Mouse (Mus musculus) cerebellum, adult 11 months (tissue): ENCODE data around the gene Robo2.
"Not testable (repeated sequence)": the region's sequence is repeated elsewhere in the genome, so short reads cannot be mapped to it uniquely, and the experiment has no call there.

Experiments used
- DNase-seq: peaks from one replicate; pipeline ENCODE4 v3.0.0; 2022

Robo2 gene

DNA sequence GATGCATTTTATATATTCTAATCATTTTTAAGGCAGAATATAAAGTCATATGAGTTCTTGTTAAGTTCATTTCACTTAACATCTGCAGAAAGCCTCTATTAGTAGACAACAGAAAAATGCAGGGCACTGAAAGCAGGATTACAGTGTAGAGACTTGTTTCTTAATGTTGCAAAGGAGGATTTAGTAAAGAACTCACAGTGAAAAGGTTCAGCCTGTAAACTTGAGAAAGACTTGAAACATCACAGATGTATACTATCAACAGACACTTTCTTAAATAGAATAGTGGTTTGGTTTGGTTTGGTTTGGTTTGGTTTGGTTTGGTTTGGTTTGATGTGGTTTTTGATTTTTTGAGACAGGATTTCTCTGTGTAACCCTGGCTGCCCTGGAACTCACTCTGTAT, 349.7 kb downstream of the Robo2 start:
- no peak for DNase-seq

DNA sequence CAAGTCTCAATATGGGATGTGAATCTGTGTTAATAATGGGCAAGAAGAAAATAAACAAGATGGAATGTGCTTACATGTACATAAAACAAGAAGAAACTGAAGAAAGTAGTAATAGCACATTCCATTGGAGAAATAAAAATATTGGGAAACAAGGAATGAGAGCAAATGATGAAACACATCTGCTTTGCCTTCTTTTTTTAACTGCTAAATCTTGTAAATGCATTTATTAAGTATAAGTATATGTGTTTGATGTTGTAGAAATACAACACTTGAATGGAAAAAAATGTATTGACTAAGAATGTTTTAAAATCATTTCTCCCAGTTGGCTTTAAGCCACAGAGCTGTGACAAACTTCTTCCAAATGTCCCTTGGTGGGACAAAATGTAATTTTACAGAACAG, 350.1 kb downstream of the Robo2 start:
- DNase-seq: no peak

DNA sequence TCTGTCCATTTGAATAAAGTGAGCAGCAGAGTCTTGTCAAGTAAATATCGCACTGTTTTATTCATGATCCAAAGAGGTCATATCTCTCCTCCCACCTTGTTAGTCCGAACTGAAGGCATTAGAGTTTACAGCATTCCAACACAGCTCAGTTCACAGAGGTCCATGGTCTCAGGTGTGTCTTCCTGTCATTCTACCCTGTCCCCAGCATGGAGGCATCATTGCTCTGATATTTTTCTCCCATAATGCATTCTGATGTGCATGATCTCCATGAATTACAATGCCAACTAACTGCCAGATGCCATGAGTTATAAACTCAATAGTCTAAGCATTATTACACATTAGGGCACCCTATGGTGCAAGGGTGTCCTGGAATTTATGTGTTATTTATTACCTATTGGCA, 354.7 kb downstream of the Robo2 start:
- no peak for DNase-seq

DNA sequence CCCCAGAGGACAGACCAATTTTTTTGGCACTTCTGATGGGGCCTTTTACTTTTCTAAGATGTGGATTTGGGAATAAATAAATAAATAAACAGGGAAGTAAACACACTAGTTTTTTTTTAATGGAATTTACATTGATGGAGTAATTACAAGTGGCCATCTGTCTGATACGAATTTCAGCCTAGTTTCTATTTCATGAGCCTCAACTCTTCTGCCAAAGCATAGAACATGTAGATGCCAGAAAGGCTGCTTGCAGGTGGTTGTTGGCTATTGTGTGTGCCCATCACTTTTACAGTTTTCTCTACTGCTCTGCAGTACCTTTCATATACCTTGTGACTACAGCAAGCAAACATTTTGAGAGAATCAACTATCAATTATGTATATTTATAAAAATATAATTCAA, 355.4 kb downstream of the Robo2 start:
- DNase-seq: no peak

DNA sequence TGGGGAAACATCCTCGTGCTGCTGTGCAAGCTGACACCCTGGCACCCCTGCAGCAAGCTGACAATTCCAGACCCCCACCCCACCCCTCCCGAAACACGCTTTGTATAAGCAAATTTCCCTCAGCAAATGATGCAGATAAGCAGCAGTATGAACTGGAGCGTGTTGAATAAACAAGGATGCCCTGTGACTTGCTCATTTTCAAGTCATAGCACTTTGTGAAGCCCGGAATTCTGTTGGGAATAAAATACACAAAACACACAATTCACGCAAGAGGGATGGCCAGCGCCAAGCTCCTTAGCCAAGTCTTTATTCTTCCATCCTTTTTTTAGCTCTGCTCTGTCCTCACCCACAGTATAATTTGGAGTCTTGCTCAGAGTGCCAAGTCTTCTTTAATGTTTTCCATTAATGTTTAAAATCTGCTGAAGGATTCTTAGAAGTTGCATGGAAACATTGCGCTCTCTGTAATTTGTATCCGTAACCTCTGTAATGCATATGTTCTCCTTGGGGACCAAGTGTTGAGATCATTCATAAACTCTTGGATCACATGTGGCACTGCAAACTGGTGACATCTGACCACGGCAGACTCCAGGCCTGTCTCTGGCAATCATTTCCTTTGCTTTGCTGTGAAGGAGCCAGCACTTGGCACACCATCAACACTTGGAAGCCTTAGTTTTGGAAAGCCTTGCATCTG, 356.4 kb downstream of the Robo2 start:
- peak; percentile 7 for DNase-seq

DNA sequence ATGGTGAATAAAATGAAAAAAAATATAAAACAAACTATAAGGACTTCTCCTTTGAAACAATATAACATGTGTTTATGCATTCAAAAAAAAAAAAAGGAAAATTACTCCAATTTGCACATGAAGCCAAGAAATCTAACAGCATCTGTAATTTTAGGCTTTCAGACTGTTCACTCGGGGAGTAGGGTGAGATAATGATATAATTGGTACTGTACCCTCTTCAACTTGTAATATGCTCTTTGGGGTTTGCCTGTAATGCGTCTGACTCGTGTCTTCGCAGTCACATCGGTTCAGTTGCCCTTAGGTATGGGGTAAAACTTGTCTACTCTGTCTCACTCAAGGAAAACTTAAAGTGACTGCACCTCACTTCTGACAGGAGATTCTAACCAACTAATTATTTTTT, 362.2 kb downstream of the Robo2 start:
- DNase-seq: no peak

DNA sequence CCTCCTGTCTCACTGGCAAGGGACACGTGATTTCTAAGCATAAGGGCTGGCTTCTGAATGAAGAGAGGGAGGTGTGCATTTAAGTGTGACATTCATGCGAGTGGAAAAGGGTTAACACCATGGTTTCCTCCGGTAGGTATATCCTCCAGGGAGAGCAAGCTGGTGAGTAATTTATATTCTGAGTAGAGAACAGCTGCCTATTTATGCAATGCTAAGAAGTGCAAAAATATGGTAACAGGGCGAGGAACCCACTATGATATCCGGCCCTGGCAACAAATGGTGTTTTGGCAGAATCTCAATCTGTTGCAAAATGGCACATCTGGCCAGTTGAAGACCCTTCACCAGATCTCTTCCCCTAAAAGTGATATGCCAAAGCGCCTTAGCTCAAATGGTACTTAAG, 362.6 kb downstream of the Robo2 start:
- no peak for DNase-seq

DNA sequence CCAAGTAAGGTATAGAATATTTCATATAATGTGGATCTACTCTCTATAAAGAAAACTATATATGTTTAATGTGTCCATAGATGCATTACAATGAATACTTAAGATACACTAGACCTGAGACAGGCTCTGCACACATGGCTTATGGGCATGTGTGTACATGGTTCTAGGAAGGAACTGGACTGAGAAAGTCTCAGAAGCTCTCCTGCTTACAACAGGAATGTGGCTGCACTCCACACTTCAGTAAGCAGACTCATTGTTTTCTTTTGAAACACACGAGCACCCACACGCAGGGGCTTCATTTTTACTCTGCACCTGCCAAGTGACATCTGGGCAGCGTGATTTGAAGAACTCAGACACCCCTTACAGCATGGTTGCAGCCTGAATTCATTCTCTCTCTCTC, 364.4 kb downstream of the Robo2 start:
- no peak for DNase-seq

DNA sequence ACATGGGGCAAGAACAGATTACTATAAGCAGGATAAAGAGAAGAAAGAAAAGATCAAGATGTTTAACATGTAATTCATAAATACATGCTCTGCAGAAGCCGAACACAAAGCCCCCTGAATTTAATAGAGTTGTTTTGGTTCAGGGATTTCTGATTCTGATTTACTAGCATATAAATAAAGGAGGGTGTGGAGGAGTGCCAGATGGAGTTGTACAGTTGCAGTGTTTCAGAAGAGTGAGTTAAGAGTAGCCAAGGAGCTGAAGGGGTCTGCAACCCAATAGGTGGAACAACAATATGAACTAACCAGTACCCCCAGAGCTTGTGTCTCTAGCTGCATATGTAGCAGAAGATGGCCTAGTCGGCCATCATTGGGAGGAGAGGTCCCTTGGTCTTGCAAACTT, 370.8 kb downstream of the Robo2 start:
- DNase-seq: not testable (repeated sequence)

DNA sequence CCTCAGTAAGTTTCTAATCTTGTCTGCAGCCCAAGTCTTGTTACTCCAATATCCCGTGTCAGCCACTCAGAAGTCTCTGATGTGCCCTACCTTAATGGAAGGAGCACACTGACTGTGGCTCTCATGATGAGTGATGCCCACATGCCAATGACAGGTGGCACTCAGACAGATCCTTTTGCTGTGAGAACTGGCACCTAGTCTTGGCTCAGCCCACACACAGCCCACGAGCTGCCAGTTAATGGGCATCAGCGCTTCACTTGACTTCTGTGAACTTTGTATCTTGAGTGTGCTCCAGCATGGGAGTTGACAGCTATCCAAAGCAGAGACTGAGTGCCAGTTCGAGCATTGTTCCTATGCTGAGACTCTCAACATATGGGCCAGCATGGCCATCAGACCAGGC, 383.8 kb downstream of the Robo2 start:
- no peak for DNase-seq

DNA sequence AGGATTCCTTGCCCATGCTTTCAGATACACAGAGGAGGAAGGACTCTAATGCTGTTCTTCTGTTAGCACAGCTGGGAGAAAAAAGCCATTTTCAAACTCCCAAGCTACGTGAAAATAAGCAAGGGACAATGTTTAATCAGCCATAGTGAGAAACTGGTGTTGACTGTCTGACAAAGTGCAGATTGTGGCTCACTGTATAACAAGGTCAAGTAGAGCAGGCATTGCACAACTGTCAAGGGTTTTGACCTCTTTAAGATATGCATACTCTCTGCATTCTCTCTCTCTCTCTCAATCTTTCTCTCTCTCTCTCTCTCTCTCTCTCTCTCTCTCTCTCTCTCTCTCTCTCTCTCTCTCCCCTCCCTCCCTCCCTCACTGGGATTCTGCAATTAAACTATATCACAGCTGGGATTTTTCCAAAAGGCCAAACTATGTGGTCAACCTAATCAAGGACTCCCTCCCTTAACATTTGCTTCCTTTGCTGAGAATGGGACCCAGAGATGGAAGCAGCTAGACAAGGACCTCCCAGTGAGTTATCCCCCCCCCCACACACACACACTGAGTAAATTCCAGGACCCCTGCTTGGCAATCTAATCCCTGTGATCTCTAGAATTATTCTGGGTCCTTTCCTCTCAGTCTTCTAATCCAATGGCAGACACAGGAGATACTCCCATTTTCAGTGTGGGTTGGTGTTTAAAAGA, 389.2 kb downstream of the Robo2 start:
- DNase-seq: no peak

DNA sequence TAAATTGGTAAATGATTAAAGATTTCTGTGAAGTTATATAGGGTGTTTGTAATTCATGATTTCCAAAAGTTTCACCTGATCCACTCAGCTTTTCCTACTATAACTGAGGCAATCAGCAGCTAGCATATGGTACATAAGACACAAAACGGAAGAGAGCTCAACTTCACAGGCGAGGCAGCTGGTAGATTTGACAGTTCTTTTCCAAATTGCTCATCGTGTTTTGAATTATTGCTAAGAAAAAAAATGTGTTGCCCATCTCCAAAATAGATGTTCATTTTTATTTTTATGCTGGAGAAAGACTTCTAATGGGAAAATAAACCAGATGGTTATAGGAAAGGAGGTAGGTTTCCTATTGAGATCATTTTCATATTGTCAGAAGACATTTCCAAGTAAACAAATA, 405.9 kb downstream of the Robo2 start:
- no peak for DNase-seq

DNA sequence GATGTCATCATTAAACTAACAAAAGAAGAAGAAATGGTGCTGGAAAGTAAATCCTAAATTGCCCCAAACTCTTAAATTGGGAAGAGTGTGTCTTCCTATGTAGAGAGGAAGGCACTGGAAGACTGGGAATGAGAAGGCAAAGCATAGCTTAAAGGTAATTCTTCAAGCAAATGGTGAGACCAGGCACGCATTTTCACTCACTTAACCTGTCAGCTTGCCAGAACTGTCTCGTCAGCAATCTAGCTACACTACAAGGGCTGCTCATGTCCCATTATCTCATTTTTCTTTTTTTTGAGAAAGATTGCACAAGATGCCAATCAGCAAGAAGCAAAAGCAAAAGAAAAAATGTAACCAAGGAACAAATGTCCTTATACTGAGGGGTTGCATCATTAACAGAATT, 410.3 kb downstream of the Robo2 start:
- no peak for DNase-seq

DNA sequence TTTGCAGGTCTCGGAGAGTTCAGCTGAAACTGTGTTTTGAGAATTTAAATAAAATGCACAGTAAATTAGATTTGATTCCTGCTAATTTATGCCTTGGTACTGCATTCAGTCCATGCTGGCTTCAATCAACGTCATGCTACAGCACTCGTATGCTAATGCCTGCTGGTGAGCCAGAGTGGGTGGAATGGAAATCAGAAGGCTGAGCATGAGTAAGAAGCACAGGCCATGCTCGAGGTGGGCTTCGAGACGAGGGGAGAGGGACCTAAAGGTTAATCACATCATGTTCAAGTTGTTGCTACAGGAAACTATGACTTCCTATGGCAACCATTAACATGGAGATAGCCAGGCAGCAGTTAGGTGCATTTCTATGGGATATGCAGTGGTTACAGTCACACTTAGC, 420.4 kb downstream of the Robo2 start:
- DNase-seq: no peak

DNA sequence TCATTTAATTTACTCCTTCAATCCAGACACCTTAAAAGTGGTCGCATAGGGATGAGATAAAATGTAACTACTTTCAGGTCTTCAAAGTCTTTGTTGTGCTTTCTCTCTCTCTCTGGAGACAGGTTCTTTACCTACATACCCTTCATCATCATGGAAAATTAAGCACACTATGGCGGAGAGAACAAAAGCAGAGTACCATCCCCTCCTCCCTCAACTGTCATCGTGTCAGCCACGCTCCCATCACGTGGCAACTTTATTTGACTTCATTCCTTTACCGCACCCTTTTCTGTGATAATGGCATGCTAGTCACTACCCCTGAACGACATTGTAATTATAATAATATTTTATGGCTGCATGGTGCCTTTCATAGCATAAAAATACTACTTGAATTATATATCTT, 442.1 kb downstream of the Robo2 start:
- no peak for DNase-seq

DNA sequence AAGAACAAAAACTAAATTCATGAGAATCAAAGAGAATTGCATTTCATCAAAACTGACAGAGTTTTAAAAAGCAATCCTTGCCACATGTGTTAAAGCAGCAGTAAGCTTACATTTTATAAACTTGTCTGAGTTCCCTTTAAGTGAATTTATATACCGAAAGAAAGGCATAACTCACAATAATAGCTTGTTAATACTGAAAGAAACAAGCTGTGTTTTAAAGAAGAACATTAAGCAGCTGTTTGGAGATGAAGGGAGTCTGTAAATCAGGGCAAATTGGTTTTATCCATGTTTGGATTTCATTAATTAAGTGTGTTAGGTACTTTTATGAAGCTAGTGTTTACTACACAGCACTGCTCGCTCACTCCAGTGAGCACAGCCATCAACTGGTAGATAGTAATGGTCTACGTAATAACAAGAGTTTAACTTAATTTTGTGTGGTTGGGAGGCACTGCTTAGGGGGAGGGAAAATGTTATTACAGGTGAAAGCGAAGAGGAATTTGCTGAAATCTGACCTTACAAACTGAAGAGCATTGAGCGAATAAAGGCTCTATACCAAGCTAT, 447.2 kb downstream of the Robo2 start:
- no peak for DNase-seq

DNA sequence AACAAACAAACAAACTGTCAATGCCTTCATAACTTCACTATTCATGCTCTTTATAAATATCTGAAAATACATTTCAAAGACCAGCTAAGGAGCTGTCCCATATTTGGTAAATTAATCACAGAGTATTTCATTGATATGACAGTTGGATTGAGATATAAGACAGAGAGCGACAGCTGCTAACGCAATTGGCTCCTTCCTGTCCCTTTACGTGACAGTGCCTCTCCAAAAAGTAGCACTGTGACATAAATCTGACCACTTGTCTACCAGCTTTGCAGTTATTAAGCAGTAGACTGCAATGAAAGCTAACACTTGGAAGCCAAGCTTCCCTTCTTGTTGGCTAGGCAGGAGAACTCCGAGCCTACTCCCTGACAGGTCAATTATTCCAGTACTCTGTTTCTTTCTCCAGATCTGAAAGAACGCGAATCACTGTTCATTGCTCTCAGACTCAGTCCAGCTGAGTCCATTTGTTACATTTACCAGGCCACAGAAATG, 452.1 kb downstream of the Robo2 start:
- DNase-seq: no peak

DNA sequence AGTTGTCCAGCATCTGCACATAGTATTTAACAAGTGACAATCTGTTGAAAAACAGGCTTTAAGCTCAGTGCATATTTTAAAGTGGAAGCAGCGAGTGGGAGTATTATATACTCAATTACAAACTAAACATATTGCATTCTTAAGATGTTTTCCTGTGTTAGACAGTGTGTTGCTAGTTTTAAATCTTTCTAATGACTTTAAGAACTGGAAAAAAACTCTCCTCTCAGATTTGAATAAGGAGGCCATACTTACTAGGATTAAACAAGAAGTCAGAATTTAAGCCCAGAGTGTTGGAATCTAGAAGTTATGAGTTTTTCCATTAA, 453.1 kb downstream of the Robo2 start:
- DNase-seq: no peak

DNA sequence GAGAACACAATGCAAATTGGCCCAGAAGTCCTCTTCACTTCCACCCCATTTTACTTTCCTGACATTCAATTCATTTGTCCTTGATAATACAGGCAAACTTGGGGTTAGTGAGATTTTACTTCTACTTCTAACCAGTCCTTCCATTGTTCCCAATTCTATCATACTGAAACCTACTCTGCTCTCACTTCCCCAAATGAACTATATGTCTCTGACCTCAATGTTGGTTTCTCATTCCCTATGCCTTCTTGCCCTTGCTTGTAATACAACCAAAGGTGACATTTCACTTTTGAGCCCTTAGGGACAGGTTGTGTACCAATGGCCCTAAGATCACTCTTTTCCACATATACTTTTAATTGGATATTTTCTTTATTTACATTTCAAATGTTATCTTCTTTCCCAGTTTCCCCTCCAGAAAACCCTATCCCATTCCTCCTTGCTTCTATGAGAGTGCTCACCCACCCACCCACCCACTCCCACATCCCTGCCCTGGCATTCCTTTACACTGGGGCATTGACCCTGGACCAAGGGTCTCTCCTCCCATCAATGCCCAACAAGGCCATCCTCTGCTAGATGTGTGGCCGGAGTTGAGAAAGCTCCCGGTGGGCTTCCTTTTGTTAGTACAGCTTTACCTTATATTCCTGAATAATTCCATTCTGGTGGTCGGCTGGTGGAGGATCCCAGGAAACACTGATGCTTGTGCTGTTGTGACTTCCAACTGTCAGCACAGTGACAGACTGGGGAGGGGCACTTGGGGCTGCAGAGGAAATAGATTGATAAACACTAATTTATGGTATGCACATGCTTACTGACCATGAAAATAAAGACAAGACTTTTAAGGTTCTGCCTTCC, 453.7 kb downstream of the Robo2 start:
- DNase-seq: no peak

DNA sequence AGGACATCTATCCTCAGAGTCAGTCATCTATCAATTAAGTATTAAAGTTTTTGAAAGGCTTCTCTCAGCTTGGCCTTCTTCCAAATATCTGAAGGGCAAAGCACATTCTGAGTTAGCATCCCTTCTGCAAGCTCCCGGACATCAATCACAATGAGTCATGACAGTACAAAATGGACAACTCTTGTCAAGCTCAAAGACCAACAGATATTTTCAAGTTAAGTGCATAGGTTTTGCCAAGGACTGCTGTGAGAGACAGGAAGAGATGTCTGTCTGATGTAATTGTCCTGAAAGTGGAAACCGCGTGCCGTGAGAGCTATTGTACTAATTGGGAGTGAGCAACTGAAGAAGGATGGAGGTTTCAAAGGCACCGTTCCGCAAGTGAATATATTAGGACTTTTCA, 465.5 kb downstream of the Robo2 start:
- no peak for DNase-seq

DNA sequence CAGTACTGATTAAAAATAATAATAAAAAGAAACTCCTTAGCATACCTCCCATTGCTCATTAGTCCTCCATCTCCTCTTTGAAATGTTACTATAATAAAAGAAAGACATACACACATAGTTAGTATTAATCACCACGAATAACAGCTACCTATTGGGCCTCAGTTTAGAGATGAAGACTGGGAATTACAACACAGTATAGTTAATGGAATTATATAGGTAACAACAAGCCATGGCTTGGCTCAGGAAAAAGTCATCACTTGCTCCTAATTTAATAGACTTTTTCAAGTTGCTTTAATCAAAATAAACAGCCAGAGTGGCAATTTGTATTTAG, 471.4 kb downstream of the Robo2 start:
- no peak for DNase-seq

DNA sequence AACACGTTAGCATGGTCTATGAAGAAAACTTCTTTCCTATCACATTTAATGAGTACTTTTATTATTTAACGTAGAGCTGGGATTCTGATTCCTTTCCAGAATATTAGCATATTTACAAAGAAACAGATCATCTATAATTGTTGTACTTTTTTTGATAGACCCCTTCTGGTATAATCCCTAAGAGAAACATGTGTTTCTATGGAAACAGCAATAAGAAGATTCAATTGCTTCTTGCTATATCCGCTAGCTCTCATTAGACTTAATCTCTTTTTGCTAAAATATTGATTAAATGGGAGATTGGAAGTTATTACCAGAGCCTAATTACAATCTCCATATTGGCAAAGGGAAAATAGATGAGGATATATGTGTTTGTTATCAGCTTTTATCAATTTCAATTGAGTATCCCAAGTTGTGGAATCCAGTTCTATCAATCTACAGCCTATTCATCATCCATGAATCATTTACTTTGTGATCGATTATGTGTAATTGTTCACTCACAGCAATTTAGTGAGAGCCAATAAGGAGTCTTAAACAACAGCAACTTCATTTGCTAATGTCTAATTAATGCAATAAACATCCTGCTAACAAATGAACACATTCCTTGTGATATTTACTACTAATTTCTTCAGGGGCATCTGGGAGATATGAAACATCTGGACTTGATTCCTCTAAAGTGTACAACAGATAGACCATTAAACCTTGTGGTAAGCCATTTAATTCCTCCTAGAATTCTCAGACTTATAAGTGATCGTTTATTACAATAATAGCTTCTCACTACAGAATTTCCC, 472.0 kb downstream of the Robo2 start:
- DNase-seq: no peak

DNA sequence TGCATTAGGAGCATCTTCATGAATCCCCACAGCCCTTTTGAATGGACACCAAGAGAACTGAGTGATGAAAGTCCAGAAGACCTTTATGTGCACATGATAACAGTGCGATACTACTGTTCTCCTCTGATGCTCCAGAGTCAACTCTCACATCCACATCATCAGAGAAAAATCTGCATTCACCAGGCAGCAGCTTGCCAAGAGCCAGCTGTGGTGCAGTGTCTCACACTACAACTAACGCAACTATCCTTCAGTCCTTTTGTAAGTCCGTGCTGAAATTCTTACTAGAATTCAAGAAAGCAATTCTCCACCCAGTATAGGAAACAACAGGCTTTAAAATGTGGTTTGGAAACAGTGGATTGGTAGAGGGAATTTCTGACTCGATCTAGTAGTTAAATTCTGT, 481.3 kb downstream of the Robo2 start:
- no peak for DNase-seq
